Mouse (Mus musculus) heart, embryonic 10.5 days (tissue): ENCODE results near the gene Serpina1e. TPM values are rescaled to one million over a fixed set of nuclear protein-coding genes. Genes with fewer than 3 reads are reported as not detected.
"Not testable (repeated sequence)": the region's sequence is repeated elsewhere in the genome, so short reads cannot be mapped to it uniquely, and the experiment has no call there.

Source experiments
- DNase-seq: peaks from one replicate; pipeline ENCODE4 v3.0.0-alpha.2; 2017; ENCODE audit warnings: low spot score
- H3K27ac ChIP-seq: fragments of 300-500 bp; sonication (generic); 2 replicates; pipeline ENCODE4 v1.5.1; 2016; ENCODE audit warnings: mild to moderate bottlenecking
- H3K27me3 ChIP-seq: fragments of 300-500 bp; sonication (generic); 2 replicates; pipeline ENCODE4 v1.6.1; 2016; ENCODE audit warnings: mild to moderate bottlenecking; ENCODE audit not compliant: poor library complexity, insufficient read depth, severe bottlenecking
- H3K36me3 ChIP-seq: fragments of 300-500 bp; sonication (generic); 2 replicates; pipeline ENCODE4 v1.6.1; 2016; ENCODE audit warnings: mild to moderate bottlenecking, moderate library complexity
- H3K4me1 ChIP-seq: fragments of 300-500 bp; sonication (generic); 2 replicates; pipeline ENCODE4 v1.6.1; 2016; ENCODE audit warnings: mild to moderate bottlenecking
- H3K4me3 ChIP-seq: fragments of 300-500 bp; sonication (generic); 2 replicates; pipeline ENCODE4 v1.5.1; 2016; ENCODE audit warnings: mild to moderate bottlenecking, moderate library complexity
- H3K9me3 ChIP-seq: fragments of 300-500 bp; sonication (generic); 2 replicates; pipeline ENCODE4 v1.6.1; 2016; ENCODE audit warnings: mild to moderate bottlenecking, moderate library complexity
- WGBS: fragments of 180-500 bp; shearing (Covaris S2); methylation state at CpG from one replicate; pipeline ENCODE4 v1.1.7; 2016; 5-methylcytosine and 5-hydroxymethylcytosine counted together
- polyA plus RNA-seq: library from polyadenylated mRNA; unstranded; fragments of >200 nt; fragmentation: Nextera tagmentation; extraction: Ambion mirVana; gene quantifications from 2 replicates; pipeline ENCODE4 v1.2.1, GENCODE M21; 2016

Serpina1e gene
- polyA plus RNA-seq, 1 experiment from 2014 or later, result 6.2 TPM

DNA sequence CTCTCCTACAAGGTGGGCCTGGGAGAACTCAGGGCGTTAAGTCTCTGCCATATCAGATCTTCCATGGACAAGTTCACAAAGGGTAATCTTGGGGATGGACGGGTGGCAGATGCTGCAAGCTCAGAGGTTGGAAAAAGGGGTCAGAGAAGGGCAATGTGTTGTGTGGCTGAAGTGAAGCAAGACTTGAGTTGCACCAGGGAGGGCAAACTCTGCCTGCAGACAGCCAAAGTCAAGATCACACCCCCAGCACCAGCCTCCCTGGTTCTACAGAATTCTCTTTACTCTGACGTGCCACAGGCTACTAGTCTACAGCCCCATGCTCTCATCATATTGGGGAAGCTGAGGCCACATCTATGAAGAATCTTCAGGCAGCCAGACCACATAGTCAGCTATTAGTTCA, 5.8 kb downstream of the Serpina1e start:
- 63% methylated on average over 3 of the region's 3 CpGs for WGBS
- not testable (repeated sequence) for H3K27ac ChIP-seq, H3K36me3 ChIP-seq, H3K4me3 ChIP-seq, H3K27me3 ChIP-seq, H3K9me3 ChIP-seq, DNase-seq, H3K4me1 ChIP-seq

DNA sequence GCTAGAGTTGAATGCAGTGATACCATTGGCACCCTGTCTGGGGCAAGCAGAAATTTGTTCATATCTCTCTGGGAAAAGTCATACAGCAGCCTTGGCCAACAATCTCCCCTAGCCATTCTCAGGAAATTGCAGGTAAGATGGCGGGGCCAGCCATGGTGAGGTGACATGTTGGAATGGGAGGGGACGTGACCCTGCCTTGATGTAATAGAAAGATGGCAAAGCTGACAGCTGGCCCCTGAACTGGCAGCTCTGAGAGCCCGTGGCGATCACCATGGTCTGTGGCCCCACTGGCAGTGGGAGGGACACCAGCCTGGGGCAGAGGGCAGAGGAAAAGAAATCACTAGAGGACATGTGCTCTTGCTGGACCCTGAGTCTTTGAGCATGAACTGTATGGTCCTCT, 12.5 kb downstream of the Serpina1e start:
- no peaks in the 10 kb centered on the region for H3K36me3 ChIP-seq
- 73% methylated on average over 4 of the region's 4 CpGs for WGBS
- no peak overlapping the region for H3K4me3 ChIP-seq
- H3K27me3 ChIP-seq, result no peaks in the 10 kb centered on the region
- peaks cover 11% of the 10 kb centered on the region for H3K9me3 ChIP-seq
- H3K4me1 ChIP-seq, result no peaks in the 10 kb centered on the region
- no peak for DNase-seq
- no peak overlapping the region for H3K27ac ChIP-seq

DNA sequence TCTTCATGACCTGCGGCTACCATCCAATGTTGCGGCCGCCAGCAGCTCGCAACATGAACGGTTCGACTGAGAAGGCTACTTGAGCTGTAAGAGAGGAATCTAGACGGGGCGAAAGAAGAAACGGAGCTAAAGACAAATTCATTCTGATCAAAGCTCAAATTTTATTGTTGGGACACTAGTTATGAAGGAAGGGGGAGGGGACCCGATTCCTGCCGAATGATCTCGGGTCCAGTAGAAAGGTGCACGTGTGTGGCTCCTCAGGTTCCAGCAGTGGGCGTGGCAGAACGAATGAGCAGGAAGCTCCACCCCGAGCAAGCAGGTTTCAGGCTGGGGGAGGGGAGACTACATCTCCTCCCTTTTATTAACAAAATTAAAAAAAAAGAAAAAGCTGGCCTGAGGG, 49.6 kb downstream of the Serpina1e start:
- not testable (repeated sequence) for H3K27ac ChIP-seq, H3K27me3 ChIP-seq, H3K4me1 ChIP-seq, H3K9me3 ChIP-seq, H3K36me3 ChIP-seq, DNase-seq, H3K4me3 ChIP-seq
- WGBS, result 89% methylated on average over 13 of the region's 16 CpGs

DNA sequence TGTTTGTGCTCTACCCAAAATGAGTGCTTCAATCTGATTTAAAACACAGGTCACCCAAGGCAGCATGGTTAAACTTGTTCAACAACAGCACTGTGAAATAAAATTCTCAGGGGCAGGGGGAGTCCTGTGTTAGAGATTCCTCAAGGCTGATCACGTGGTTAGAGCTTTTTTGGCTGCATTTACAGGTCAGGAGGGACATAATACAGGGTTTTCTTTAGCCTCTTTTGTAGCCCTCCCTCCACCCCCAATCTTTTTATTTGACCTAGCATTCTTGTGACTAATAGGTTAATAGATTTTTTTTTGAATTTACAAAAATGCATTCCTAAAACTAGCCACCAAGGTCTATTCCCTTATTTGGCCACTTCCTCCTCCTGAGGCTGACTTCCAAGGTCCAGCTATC, 51.0 kb downstream of the Serpina1e start:
- H3K4me1 ChIP-seq, H3K36me3 ChIP-seq, H3K4me3 ChIP-seq, H3K9me3 ChIP-seq, H3K27me3 ChIP-seq, H3K27ac ChIP-seq, DNase-seq: not testable (repeated sequence)
- 22% methylated on average over 1 of the region's 1 CpGs for WGBS

DNA sequence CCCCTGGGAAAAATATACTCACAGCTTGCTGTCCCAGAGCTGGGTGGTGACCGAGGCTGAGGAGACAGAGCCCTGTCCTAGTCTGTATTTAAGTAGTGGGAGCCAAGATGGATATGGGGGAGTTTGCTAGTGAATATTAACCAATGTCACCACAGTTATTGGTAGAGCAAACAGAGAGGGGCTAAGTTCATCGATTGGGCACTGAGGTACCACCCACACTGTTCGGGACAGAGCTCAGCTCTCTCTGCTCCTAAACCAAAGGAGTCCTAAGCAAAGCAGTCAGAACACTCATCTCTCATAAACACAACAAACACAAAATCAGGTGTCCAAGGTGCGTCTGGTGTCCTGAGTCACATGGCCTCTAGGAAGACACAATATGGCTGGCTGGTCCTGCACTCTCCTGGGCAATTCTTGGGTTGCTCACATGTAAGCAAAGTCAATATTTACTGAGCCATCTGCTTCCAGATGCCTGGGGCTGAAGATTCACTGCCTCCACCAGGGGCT, 53.9 kb downstream of the Serpina1e start, which contains the start of gene Serpina1c:
Gene Serpina1c (minus strand): TSS at position 51 of the 504 bp plus-strand sequence.
- not testable (repeated sequence) for H3K36me3 ChIP-seq, DNase-seq
- WGBS, result 73% methylated on average over 4 of the region's 4 CpGs

DNA sequence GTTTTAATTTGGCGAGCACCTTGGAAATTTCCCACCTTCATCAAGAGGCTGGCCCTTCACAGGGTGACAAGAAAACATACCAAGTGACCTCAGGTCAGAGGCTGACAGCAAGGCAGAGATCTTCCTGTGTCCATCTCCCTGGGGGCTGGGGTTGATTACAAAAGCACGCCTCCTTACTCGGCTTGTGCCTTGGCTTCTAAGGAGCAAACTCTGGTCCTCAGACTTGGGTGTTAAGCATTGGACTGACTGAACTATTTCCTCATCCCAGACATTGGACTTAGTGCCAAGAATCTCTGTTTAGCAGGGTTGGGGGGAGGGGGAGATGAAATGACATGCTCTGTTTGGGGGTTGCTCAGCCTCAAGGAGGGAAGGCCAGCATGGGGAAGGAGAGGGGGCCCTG, 56.8 kb downstream of the Serpina1e start:
- H3K27ac ChIP-seq, H3K4me3 ChIP-seq, DNase-seq, H3K9me3 ChIP-seq, H3K27me3 ChIP-seq, H3K4me1 ChIP-seq, H3K36me3 ChIP-seq: not testable (repeated sequence)
- WGBS, result 81% methylated on average over 3 of the region's 3 CpGs

More for the DNA sequence above, 53.9 kb downstream of the Serpina1e start, which contains the start of gene Serpina1c:
- not testable (repeated sequence) for H3K4me3 ChIP-seq, H3K27me3 ChIP-seq, H3K9me3 ChIP-seq, H3K4me1 ChIP-seq, H3K27ac ChIP-seq

Other genes starting within 250 kb of the Serpina1e start
- gene Serpina1d, start 185.4 kb downstream of the Serpina1e start, polyA plus RNA-seq, result 0.14 and 9.4 TPM in 2 replicates
- 1.3 and 49.0 TPM in 2 replicates for gene Serpina1b, start 128.6 kb downstream of the Serpina1e start, polyA plus RNA-seq
- 0.68 and 29.6 TPM in 2 replicates for gene Serpina1a, start 95.4 kb downstream of the Serpina1e start, polyA plus RNA-seq
- gene Serpina1c, start 54.1 kb downstream of the Serpina1e start, polyA plus RNA-seq, result 0.22 and 4.4 TPM in 2 replicates
- gene Serpina11, start 31.0 kb upstream of the Serpina1e start, polyA plus RNA-seq, result 0.72 TPM in 1 of 2 replicates, not detected in the other
- 0.18 TPM in 1 of 2 replicates, not detected in the other for gene Serpina9, start 54.8 kb upstream of the Serpina1e start, polyA plus RNA-seq
- gene Serpina12, start 85.5 kb upstream of the Serpina1e start, polyA plus RNA-seq, result not detected in 2 replicates
- gene Serpina5, start 142.1 kb upstream of the Serpina1e start, polyA plus RNA-seq, result 0.10 TPM in 1 of 2 replicates, not detected in the other
- not detected in 2 replicates for gene Serpina3a, start 153.7 kb upstream of the Serpina1e start, polyA plus RNA-seq
- gene Serpina3b, start 169.0 kb upstream of the Serpina1e start, polyA plus RNA-seq, result 0.20 TPM in 1 of 2 replicates, not detected in the other
- gene Serpina3c, start 194.9 kb upstream of the Serpina1e start, polyA plus RNA-seq, result not detected in 2 replicates